Mouse (Mus musculus): ENCODE measurements at regions not wholly inside any gene's neighbourhood (a gene's known extent, or its start where the extent isn't known, plus 50 kb on each side); places are given as distances from the start of the nearest gene placed in this dataset.

DNA sequence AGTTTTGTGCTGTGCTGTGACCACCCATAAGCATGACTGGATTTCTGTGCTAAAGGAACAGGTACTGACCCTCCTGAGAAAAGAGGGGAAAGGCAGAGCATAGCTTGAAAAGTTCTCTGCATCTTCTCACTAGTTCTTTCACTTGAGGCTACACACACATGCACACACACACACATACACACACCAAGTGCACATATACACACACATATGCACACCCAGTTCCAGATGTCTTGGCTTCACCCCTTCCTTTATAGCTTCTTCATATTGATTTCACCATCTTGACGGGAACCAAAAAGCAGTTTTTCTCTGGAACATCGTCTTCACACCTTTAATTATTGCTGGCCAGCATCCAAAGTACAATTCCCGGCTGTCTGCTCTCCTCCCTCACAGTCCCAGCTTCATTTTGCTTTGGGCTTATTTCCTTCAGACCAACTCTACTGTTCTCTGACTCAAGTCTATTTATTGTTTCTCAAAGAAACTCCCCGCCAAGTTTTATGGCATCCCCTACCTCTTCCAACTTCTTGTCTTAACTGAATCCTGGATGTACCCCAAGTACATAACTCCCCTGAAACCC, 160.2 kb upstream of the Ptgfr start:
- no peak for TF ChIP-seq CTCF (IDR thresholded peaks at IDR 0.05; ENCODE audit: low read depth)
- no peak for TF ChIP-seq EP300 (IDR thresholded peaks at IDR 0.05; ENCODE audit: low read depth)

All from liver, postnatal 0 days (tissue).